Mouse (Mus musculus) intestine, embryonic 15.5 days (tissue): ENCODE results near the gene Tbc1d12. TPM values are rescaled to one million over a fixed set of nuclear protein-coding genes. Genes with fewer than 3 reads are reported as not detected.

Experiments used
- ATAC-seq: fragments of 200-750 bp; cut with Nextera tagmentation; 2 replicates; pipeline ENCODE4 v1.8.0; 2017; ENCODE audit warnings: moderate TSS enrichment, moderate library complexity
- H3K27ac ChIP-seq: fragments of 300-500 bp; sonication (generic); 2 replicates; pipeline ENCODE4 v1.5.1; 2015; ENCODE audit warnings: mild to moderate bottlenecking, inconsistent platforms
- H3K27me3 ChIP-seq: fragments of 300-500 bp; sonication (generic); replicated peaks from 2 replicates; pipeline ENCODE4 v1.6.1; 2015; ENCODE audit warnings: inconsistent platforms
- H3K36me3 ChIP-seq: fragments of 300-500 bp; sonication (generic); 2 replicates; pipeline ENCODE4 v1.6.1; 2015; ENCODE audit warnings: inconsistent platforms
- H3K4me1 ChIP-seq: fragments of 300-500 bp; sonication (generic); replicated peaks from 2 replicates; pipeline ENCODE4 v1.6.1; 2015; ENCODE audit warnings: inconsistent platforms
- H3K4me2 ChIP-seq: fragments of 300-500 bp; sonication (generic); replicated peaks from 2 replicates; pipeline ENCODE4 v1.6.1; 2015; ENCODE audit warnings: mild to moderate bottlenecking, inconsistent platforms
- H3K4me3 ChIP-seq: fragments of 300-500 bp; sonication (generic); replicated peaks from 2 replicates; pipeline ENCODE4 v1.5.1; 2015; ENCODE audit warnings: inconsistent platforms
- H3K9ac ChIP-seq: fragments of 300-500 bp; sonication (generic); 2 replicates; pipeline ENCODE4 v1.6.1; 2015; ENCODE audit warnings: inconsistent platforms
- H3K9me3 ChIP-seq: fragments of 300-500 bp; sonication (generic); 2 replicates; pipeline ENCODE4 v1.6.1; 2016; ENCODE audit warnings: inconsistent platforms
- WGBS: fragments of 180-500 bp; shearing (Covaris S2); methylation state at CpG from one replicate; pipeline ENCODE4 v1.1.7; 2015; 5-methylcytosine and 5-hydroxymethylcytosine counted together
- polyA plus RNA-seq: library from polyadenylated mRNA; unstranded; fragments of >200 nt; fragmentation: Nextera tagmentation; extraction: Ambion mirVana; gene quantifications from 2 replicates; pipeline ENCODE4 v1.2.1, GENCODE M21; 2015

The Tbc1d12 gene
- polyA plus RNA-seq, 1 experiment from 2014 or later = 1.9 TPM

DNA sequence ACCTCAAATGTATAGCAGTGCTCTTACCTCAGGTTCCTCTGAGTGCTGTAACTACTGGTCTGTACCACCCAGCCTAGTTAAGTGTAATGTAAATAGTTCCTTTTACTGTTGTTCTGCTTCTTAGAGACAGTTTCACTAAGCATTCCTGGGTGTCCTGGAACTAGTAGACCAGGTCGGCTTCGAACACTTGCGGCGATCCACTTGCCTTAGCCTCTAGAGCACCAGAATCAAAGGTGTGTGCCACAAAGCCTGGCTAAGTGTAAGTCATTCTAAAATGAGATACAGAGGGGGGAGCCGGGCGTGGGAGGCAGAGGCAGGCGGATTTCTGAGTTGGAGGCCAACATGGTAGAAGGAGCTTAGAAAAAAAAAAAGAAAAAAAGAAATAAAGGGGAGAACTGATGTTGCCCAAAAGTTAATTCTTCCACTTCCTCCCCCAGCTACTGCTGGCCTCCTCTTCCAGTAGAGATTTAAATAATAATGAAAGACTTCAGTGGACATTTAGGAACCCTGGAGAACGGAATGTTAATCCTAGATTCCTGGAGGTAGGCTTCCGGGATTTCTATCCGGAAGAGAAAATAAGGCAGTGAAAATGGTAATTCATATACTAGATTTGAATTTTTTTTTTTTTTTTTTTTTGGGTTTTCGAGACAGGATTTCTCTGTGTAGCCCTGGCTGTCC is 92.2 kb downstream of the Tbc1d12 start:
- no peak for ATAC-seq
- 93% methylated on average over 11 of the region's 11 CpGs for WGBS
- Histone ChIP-seq H3K4me2 (no peak overlapping the region), H3K4me3 (no peak overlapping the region), H3K9me3 (no peaks in the 10 kb centered on the region), H3K4me1 (peaks cover 11% of the 10 kb centered on the region; the same call in 1 of the 2 replicates), H3K27me3 (no peaks in the 10 kb centered on the region), H3K36me3 (no peaks in the 10 kb centered on the region), H3K9ac (no peak overlapping the region), H3K27ac (no peak overlapping the region)

DNA sequence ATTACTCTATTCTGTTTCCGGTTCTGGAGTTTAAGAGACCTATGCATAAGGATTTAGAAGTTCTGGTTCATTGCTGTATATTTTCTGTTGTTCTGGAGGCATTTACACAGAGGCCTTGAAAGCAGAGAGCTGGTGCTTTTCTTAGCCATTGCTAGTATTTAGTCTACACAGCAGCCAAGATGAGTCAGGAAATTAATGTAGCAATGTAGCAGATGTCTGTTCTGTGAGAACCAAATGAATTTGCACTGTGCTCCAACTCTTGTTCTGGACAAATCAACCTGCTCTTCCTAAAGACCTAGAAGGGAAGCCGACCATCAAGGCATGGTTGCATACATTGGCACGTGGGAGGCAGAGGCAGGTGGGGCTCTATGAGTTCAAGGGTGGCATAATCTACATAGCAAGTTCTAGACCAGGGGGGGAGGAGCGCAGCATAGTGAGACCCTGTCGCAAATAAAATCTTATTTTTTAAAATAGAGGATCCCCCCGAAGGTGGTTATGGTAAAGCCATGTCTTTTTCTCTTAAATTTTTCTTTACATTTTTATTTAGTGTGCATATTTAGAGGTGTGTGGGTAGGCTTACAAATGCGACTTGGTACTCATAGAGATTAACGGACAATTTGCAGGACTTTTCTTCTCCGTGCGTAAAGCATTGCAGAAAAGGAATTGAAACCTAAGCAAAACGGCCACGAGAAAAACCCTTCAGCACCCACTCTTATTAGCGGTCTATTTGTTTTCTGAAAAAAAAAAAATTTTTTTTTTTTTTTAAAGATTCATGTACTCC is 93.3 kb downstream of the Tbc1d12 start:
- ATAC-seq = no peak
- WGBS = 67% methylated on average over 13 of the region's 13 CpGs
- Histone ChIP-seq H3K4me1 (peaks cover 11% of the 10 kb centered on the region; the same call in 1 of the 2 replicates), H3K27me3 (no peaks in the 10 kb centered on the region), H3K4me3 (peak overlapping the region; percentile 88), H3K4me2 (peak overlapping the region; percentile 88), H3K9me3 (no peaks in the 10 kb centered on the region), H3K36me3 (no peaks in the 10 kb centered on the region), H3K27ac (no peak overlapping the region), H3K9ac (peak overlapping the region; percentile 96)

- Histone ChIP-seq H3K9ac (peak overlapping the region; percentile 96), H3K27ac (0 out of 2 replicates have a peak overlapping the region, but pooled peaks have one; percentile 82), H3K4me3 (peak overlapping the region; percentile 88), H3K4me2 (peak overlapping the region; percentile 88), H3K36me3 (no peaks in the 10 kb centered on the region), H3K4me1 (peaks cover 11% of the 10 kb centered on the region; the same call in 1 of the 2 replicates), H3K27me3 (no peaks in the 10 kb centered on the region), H3K9me3 (no peaks in the 10 kb centered on the region)
- peak; percentile 15; the same call in 1 of the 2 replicates for ATAC-seq
- 2% methylated on average over 23 of the region's 23 CpGs for WGBS
These were observed 93.9 kb downstream of the Tbc1d12 start for GRCm38 (mm10) chr19:38930252-38930787.

DNA sequence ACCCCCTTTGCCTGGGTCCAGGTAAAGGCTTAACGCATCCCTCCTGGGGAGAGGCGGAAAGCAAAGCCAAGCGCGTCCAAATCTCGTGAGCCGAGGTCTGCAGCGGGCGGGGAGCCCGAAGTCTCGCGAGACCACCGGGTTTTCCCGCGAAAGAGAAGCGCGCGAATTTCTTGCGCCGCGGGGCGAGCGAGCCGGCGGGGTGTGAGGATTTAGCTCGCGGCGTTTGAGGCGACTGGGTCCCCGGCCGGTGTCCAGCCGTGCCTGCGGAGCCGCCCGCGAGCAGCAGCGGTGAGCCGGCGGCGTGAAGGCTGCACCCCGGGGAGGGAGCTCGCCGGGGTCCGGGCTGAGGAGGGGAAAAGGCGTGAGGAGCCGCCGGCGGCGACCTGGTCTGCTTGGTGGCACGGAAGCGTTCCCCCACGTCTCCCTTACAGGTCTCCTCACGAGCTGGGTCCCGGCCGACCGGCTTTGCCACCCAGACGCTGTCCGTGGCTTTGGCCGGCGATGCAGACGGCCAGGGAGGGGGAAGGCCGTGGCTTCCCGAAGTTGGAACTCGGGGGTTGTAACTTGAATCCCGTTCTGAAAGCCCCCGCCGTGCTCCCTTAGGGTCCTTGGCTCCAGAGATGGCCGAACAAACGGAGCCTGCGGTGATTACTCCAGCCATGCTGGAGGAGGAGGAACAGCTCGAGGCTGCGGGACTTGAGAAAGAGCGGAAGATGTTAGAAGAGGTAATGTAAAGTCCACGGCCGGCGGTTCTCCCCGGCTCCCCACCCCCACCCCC is 94.6 kb downstream of the Tbc1d12 start, which contains the start of gene Hells:
Gene Hells, plus strand, starts transcription at position 128 of the 778 bp plus-strand sequence.
- H3K9ac ChIP-seq = peak within 1 kb of the TSS; percentile 96

GRCm38 (mm10) chr19:38931566-38931890 is 95.1 kb downstream of the Tbc1d12 start:
- H3K4me3 ChIP-seq = peak overlapping the region; percentile 88
- H3K9ac ChIP-seq = peak overlapping the region; percentile 96
- H3K36me3 ChIP-seq = 0 out of 2 replicates have a peak, but pooled peaks cover 3% of the 10 kb centered on the region
- peak overlapping the region; percentile 82; the same call in 1 of the 2 replicates for H3K27ac ChIP-seq
- WGBS = 1% methylated on average over 6 of the region's 6 CpGs
- H3K4me2 ChIP-seq = peak overlapping the region; percentile 88
- no peaks in the 10 kb centered on the region for H3K27me3 ChIP-seq
- H3K4me1 ChIP-seq = peaks cover 7% of the 10 kb centered on the region; the same call in 1 of the 2 replicates
- no peak for ATAC-seq
- H3K9me3 ChIP-seq = no peaks in the 10 kb centered on the region

More for the DNA sequence above, 94.6 kb downstream of the Tbc1d12 start, which contains the start of gene Hells:
- H3K9me3 ChIP-seq = no peaks in the 10 kb centered on the region
- H3K4me3 ChIP-seq = peak within 1 kb of the TSS; percentile 88
- peak; percentile 93 for ATAC-seq
- 0 out of 2 replicates have a peak, but pooled peaks cover under 1% of the 10 kb centered on the region for H3K36me3 ChIP-seq
- H3K4me1 ChIP-seq = peaks cover 8% of the 10 kb centered on the region; the same call in 1 of the 2 replicates
- WGBS = under 1% methylated on average over 76 of the region's 76 CpGs
- peak within 1 kb of the TSS; percentile 88 for H3K4me2 ChIP-seq
- H3K27me3 ChIP-seq = no peaks in the 10 kb centered on the region
- peak within 1 kb of the TSS; percentile 82 for H3K27ac ChIP-seq

- no peak overlapping the region for H3K4me2 ChIP-seq
- H3K27me3 ChIP-seq = no peaks in the 10 kb centered on the region
- peaks cover 7% of the 10 kb centered on the region; the same call in 1 of the 2 replicates for H3K36me3 ChIP-seq
- no peak for ATAC-seq
- no peak overlapping the region for H3K9ac ChIP-seq
- H3K9me3 ChIP-seq = no peaks in the 10 kb centered on the region
- no peak overlapping the region for H3K27ac ChIP-seq
- H3K4me3 ChIP-seq = no peak overlapping the region
- H3K4me1 ChIP-seq = no peaks in the 10 kb centered on the region
- WGBS = 89% methylated on average over 2 of the region's 2 CpGs
These were observed 108.4 kb downstream of the Tbc1d12 start for GRCm38 (mm10) chr19:38944590-38945307.

Other genes with a start within 250 kb of the Tbc1d12 start
- 6.5 and 7.3 TPM in 2 replicates for gene Noc3l, start 17.3 kb upstream of the Tbc1d12 start, polyA plus RNA-seq
- 45.1 and 55.5 TPM in 2 replicates for gene Hells, start 94.3 kb downstream of the Tbc1d12 start, polyA plus RNA-seq
- gene Cyp2c55, start 170.4 kb downstream of the Tbc1d12 start, polyA plus RNA-seq = 0.98 and 1.9 TPM in 2 replicates
- gene Cyp2c65, start 224.4 kb downstream of the Tbc1d12 start, polyA plus RNA-seq = 10.3 and 10.9 TPM in 2 replicates